Mouse (Mus musculus) stomach, postnatal 0 days (tissue): ENCODE results near the gene 6430571L13Rik. TPM values are rescaled to one million over a fixed set of nuclear protein-coding genes. Genes with fewer than 3 reads are reported as not detected.

ENCODE experiments used
- ATAC-seq: fragments of 200-750 bp; cut with Nextera tagmentation; 2 replicates; pipeline ENCODE4 v1.8.0; 2017; ENCODE audit not compliant: low FRiP score, low TSS enrichment
- DNase-seq: peaks from one replicate; pipeline ENCODE4 v3.0.0-alpha.2; 2016; ENCODE audit warnings: low spot score
- H3K27ac ChIP-seq: fragments of 300-500 bp; sonication (generic); replicated peaks from 2 replicates; pipeline ENCODE4 v1.5.1; 2014; ENCODE audit warnings: mild to moderate bottlenecking, control low read depth
- H3K27me3 ChIP-seq: fragments of 300-500 bp; sonication (generic); 2 replicates; pipeline ENCODE4 v1.6.1; 2014; ENCODE audit warnings: low read length; ENCODE audit not compliant: control insufficient read depth, insufficient read depth
- H3K36me3 ChIP-seq: fragments of 300-500 bp; sonication (generic); 2 replicates; pipeline ENCODE4 v1.6.1; 2014; ENCODE audit warnings: low read length, mixed read lengths; ENCODE audit not compliant: control insufficient read depth, insufficient read depth
- H3K4me1 ChIP-seq: fragments of 300-500 bp; sonication (generic); replicated peaks from 2 replicates; pipeline ENCODE4 v1.6.1; 2014; ENCODE audit warnings: antibody characterized with exemption; ENCODE audit not compliant: control insufficient read depth, insufficient read depth
- H3K4me2 ChIP-seq: fragments of 300-500 bp; sonication (generic); replicated peaks from 2 replicates; pipeline ENCODE4 v1.6.1; 2014; ENCODE audit warnings: low read depth, mild to moderate bottlenecking, control low read depth, moderate library complexity
- H3K4me3 ChIP-seq: fragments of 300-500 bp; sonication (generic); 2 replicates; pipeline ENCODE4 v1.5.1; 2014; ENCODE audit warnings: low read depth, low read length, control low read depth
- H3K9ac ChIP-seq: fragments of 300-500 bp; sonication (generic); 2 replicates; pipeline ENCODE4 v1.6.1; 2014; ENCODE audit warnings: mild to moderate bottlenecking, low read length, control low read depth, mixed read lengths
- H3K9me3 ChIP-seq: fragments of 300-500 bp; sonication (generic); 2 replicates; pipeline ENCODE4 v1.6.1; 2016; ENCODE audit warnings: low read length; ENCODE audit not compliant: control insufficient read depth
- CTCF ChIP-seq: IDR thresholded peaks from 2 replicates; pipeline ENCODE4 v1.5.1; 2016; ENCODE audit warnings: antibody characterized with exemption, low read depth, mild to moderate bottlenecking, moderate library complexity
- EP300 ChIP-seq: optimal IDR thresholded peaks from 2 replicates; pipeline ENCODE3; 2016; ENCODE audit warnings: antibody characterized with exemption
- WGBS: fragments of 180-500 bp; shearing (Covaris S2); extraction: QIAGEN DNeasy Blood & Tissue Kit; methylation state at CpG from one replicate; pipeline ENCODE4 v1.1.7; 2014; 5-methylcytosine and 5-hydroxymethylcytosine counted together
- polyA plus RNA-seq: library from polyadenylated mRNA; unstranded; fragments of >200 nt; fragmentation: Nextera tagmentation; extraction: Ambion mirVana; gene quantifications from 2 replicates; pipeline ENCODE4 v1.2.1, GENCODE M21; 2015

Gene 6430571L13Rik
- polyA plus RNA-seq, 1 experiment from 2014 or later: 0.73 TPM

- no peaks in the 10 kb centered on the region for H3K4me1 ChIP-seq
- no peaks in the 10 kb centered on the region for H3K27me3 ChIP-seq
- TF ChIP-seq EP300: no peak
- TF ChIP-seq CTCF: no peak
- H3K9me3 ChIP-seq: no peaks in the 10 kb centered on the region
- no peak overlapping the region for H3K27ac ChIP-seq
- 64% methylated on average over 6 of the region's 6 CpGs for WGBS
- no peak overlapping the region for H3K4me3 ChIP-seq
- ATAC-seq (no peak), DNase-seq (no peak)
- no peaks in the 10 kb centered on the region for H3K36me3 ChIP-seq
- H3K4me2 ChIP-seq: no peak overlapping the region
- H3K9ac ChIP-seq: no peak overlapping the region
Observed at GRCm38 (mm10) chr9:107344027-107344426, 3.6 kb downstream of the 6430571L13Rik start.

DNA sequence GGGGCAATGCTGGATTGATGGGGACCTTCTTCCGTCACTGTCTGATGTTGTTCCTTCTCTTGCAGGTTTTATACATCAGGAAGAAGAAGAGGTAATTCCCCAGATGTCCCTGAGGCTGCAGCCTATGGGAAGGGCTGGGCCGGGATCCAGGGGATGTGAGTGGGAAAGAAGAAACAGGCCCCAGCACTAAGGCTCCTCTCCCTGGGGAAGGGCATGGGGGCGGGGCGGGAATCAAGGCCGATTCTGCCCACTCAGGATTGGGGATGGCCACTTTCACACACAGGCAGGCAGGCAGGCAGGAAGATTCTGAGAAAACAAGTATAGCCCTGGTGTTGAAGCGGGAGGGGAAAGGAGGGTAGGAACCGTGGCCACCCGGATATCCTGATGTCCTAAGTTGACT lies 5.7 kb downstream of the 6430571L13Rik start:
- no peak for DNase-seq
- no peak for TF ChIP-seq EP300
- no peak for TF ChIP-seq CTCF
- no peaks in the 10 kb centered on the region for H3K9me3 ChIP-seq
- no peak overlapping the region for H3K4me2 ChIP-seq
- H3K27me3 ChIP-seq: no peaks in the 10 kb centered on the region
- H3K4me3 ChIP-seq: no peak overlapping the region
- no peak for ATAC-seq
- no peak overlapping the region for H3K27ac ChIP-seq
- H3K9ac ChIP-seq: no peak overlapping the region
- 82% methylated on average over 8 of the region's 8 CpGs for WGBS
- no peaks in the 10 kb centered on the region for H3K36me3 ChIP-seq
- no peaks in the 10 kb centered on the region for H3K4me1 ChIP-seq

- H3K4me3 ChIP-seq: no peak overlapping the region
- no peak overlapping the region for H3K4me2 ChIP-seq
- H3K27me3 ChIP-seq: no peaks in the 10 kb centered on the region
- H3K36me3 ChIP-seq: no peaks in the 10 kb centered on the region
- H3K9ac ChIP-seq: no peak overlapping the region
- H3K27ac ChIP-seq: no peak overlapping the region
- H3K4me1 ChIP-seq: no peaks in the 10 kb centered on the region
- DNase-seq: no peak
- no peaks in the 10 kb centered on the region for H3K9me3 ChIP-seq
- no peak for TF ChIP-seq CTCF
- WGBS: 59% methylated on average over 9 of the region's 9 CpGs
- no peak for ATAC-seq
Observed at GRCm38 (mm10) chr9:107347586-107348183, 7.3 kb downstream of the 6430571L13Rik start.

DNA sequence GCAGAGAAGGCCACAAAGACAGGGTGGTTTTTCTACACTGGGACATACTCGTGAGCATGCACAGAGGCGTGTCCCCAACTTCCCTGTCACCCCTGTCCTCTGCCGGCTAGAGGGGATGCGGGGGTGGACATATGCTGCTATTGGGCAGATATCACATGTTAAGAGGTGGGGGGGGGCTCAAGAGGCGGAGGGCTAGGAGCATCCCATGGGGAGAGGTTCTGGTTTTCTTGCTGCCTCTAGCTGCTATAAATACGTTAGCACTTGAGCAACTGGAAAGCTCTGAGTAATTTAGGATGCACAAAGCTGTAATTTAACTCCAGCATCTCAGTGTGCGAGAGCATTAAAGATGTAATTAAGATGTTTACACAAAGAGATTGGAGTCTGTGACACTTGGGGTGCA lies 8.9 kb downstream of the 6430571L13Rik start:
- Histone ChIP-seq H3K4me3 (no peak overlapping the region), H3K4me2 (no peak overlapping the region), H3K27ac (no peak overlapping the region), H3K27me3 (no peaks in the 10 kb centered on the region), H3K9ac (no peak overlapping the region), H3K36me3 (no peaks in the 10 kb centered on the region), H3K4me1 (no peaks in the 10 kb centered on the region), H3K9me3 (no peaks in the 10 kb centered on the region)
- DNase-seq: no peak
- WGBS: 55% methylated on average over 7 of the region's 7 CpGs
- ATAC-seq: no peak
- no peak for TF ChIP-seq EP300
- TF ChIP-seq CTCF: no peak

- no peak overlapping the region for H3K9ac ChIP-seq
- H3K4me3 ChIP-seq: no peak overlapping the region
- no peaks in the 10 kb centered on the region for H3K27me3 ChIP-seq
- no peak overlapping the region for H3K4me2 ChIP-seq
- no peaks in the 10 kb centered on the region for H3K4me1 ChIP-seq
- ATAC-seq (no peak), DNase-seq (no peak)
- no peaks in the 10 kb centered on the region for H3K36me3 ChIP-seq
- 79% methylated on average over 1 of the region's 1 CpGs for WGBS
- no peak for TF ChIP-seq EP300
- TF ChIP-seq CTCF: no peak
- H3K9me3 ChIP-seq: no peaks in the 10 kb centered on the region
- H3K27ac ChIP-seq: no peak overlapping the region
Observed at GRCm38 (mm10) chr9:107354826-107355225, 14.4 kb downstream of the 6430571L13Rik start.

- Histone ChIP-seq H3K9ac (no peak overlapping the region), H3K4me1 (no peaks in the 10 kb centered on the region), H3K36me3 (no peaks in the 10 kb centered on the region), H3K4me3 (no peak overlapping the region), H3K4me2 (no peak overlapping the region), H3K9me3 (no peaks in the 10 kb centered on the region), H3K27me3 (no peaks in the 10 kb centered on the region), H3K27ac (no peak overlapping the region)
- DNase-seq: peak; percentile 71
- TF ChIP-seq EP300: no peak
- TF ChIP-seq CTCF: peak; percentile 78
- WGBS: 39% methylated on average over 6 of the region's 7 CpGs
- ATAC-seq: peak; percentile 27; the same call in 1 of the 2 replicates
Observed at GRCm38 (mm10) chr9:107355870-107356765, 15.7 kb downstream of the 6430571L13Rik start.
